Mouse (Mus musculus) CD4-positive naive resting alpha-beta T cell, adult 76 days (primary cell): ENCODE results near the gene Ninl. TPM values are rescaled to one million over a fixed set of nuclear protein-coding genes. Genes with fewer than 3 reads are reported as not detected.

ENCODE experiments used
- total RNA-seq: library from RNA; stranded (reverse); gene quantifications from one replicate; pipeline ENCODE4 v1.2.4, GENCODE M21; 2023

Gene Ninl
- total RNA-seq: not detected

DNA sequence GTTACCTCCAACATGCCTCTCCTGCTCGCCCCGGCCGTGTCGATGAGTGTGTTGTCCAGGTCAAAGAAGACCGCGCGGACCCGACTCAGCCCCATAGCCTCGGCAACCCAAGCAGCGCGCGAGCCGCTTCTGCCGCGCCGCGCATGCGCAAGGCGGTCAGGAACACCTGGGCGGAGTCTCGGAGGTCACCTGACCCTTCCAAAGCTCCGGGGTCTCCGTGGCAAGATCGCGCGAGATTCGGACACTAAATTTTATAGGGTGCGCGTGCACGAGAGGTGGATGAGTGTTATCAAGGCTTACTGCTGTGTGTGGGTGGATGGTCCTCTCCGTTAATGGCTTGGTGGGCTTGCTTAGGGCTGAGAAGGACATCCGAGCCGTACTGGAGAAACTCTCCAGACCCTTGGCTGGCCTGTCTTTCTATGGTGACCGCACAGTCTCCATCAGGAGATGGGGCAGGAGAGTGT is at the start of gene Ninl, which contains the start of gene Nanp:
Ninl (minus strand) TSS at position 151 of the 464 bp plus-strand sequence.
Nanp (minus strand) TSS at position 167 of the 464 bp plus-strand sequence.

DNA sequence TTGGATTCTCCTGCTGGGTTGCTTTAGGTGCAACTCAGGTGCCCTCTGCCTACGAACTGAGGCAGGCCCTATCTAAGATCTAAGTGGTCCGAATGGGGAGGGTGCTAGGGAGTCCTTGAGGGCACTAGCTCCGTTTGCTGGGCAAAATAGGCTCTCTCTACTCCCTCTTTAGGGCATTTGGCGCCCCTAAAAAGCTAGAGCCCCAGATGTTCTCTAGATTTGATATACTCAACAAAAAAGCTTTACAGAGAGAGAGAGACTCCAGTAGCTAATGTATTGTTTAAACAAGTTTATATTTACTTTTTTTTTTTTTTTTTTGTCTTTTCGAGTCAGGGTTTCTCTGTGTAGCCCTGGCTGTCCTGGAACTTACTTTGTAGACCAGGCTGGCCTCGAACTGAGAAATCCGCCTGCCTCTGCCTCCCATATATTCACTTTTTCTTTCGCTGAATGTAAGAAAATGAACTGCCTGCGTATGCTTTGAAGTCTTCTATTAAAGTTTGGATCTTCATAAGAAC is 134.2 kb downstream of the Ninl start, which contains the start of gene Gins1:
Gins1 (plus strand) TSS at position 465 of the 515 bp plus-strand sequence.

DNA sequence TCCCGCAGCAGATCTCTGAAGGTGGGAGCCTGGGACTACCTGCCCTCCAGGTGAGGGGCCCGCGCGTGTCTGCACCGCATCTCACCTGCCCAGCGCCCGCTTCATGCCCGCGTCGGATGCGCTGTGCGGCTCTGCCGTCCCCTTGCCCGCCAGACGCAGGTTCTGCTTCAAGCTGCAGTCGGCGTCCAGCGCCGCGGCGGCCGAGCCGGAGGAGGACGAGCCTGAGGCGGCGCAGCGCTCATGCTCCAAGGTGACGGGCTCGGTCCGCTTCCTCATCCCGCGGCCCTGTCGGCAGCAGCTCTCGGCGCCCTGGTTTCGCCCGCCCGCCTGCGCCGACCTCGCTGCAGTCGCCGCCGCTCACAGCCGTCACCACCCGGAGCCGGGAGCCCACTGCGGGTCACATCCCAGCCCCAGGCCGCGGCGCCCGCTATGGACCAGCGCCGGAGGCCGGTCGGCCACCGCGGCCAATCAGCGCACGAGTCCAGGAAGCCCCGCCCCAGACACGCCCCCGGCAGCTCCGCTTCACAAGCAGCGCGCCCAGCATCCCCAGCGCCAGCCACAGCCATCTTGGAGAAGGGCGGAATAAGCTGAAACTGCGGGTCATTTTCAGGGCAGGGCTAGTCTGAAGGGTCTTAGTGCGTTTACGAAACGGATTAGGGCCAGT is 134.8 kb downstream of the Ninl start, which contains the start of gene Abhd12:
Abhd12 (minus strand) TSS at position 470 of the 664 bp plus-strand sequence.

Other genes starting within 250 kb of the Ninl start
- gene Abhd12, start 134.6 kb downstream of the Ninl start, total RNA-seq: 32.4 TPM
- 2.7 TPM for gene Gins1, start 134.0 kb downstream of the Ninl start, total RNA-seq
- 8.1 TPM for gene Nanp, start within 50 bp of the Ninl start, total RNA-seq
- gene Gm14151, start 53.0 kb upstream of the Ninl start, total RNA-seq: not detected
- gene Gm14147, start 58.9 kb upstream of the Ninl start, total RNA-seq: not detected